Mouse (Mus musculus) c-Kit-negative CD71-positive TER-119-positive erythroid progenitor cells, embryonic 14.5 days (primary cell): ENCODE measurements around the gene Fcgr1.
"Not testable (repeated sequence)": the region's sequence is repeated elsewhere in the genome, so short reads cannot be mapped to it uniquely, and the experiment has no call there.

ENCODE experiments used
- DNase-seq: peaks from one replicate; pipeline ENCODE4 v3.0.0-alpha.2; 2013; ENCODE audit warnings: low read depth, low spot score

The Fcgr1 gene

GRCm38 (mm10) chr3:96248141-96249033 is 45.4 kb downstream of the Fcgr1 start:
- no peak for DNase-seq

GRCm38 (mm10) chr3:96247356-96248140 is 46.2 kb downstream of the Fcgr1 start:
- DNase-seq = no peak

- not testable (repeated sequence) for DNase-seq
These were observed 47.3 kb downstream of the Fcgr1 start, which contains the start of gene Hist2h3c1 for GRCm38 (mm10) chr3:96246427-96246856. Gene Hist2h3c1, plus strand, starts transcription at chr3:96246685.

- DNase-seq = not testable (repeated sequence)
These were observed 47.8 kb downstream of the Fcgr1 start for GRCm38 (mm10) chr3:96246018-96246417.

- DNase-seq = peak; percentile 62
These were observed 48.5 kb downstream of the Fcgr1 start, which contains the start of gene Hist2h2aa1 for GRCm38 (mm10) chr3:96245003-96245886. Gene Hist2h2aa1, plus strand, starts transcription at chr3:96245497.

GRCm38 (mm10) chr3:96243921-96244572 is 49.7 kb downstream of the Fcgr1 start:
- DNase-seq = no peak

GRCm38 (mm10) chr3:96240799-96241197 is 53.0 kb downstream of the Fcgr1 start:
- no peak for DNase-seq

- not testable (repeated sequence) for DNase-seq
These were observed 53.6 kb downstream of the Fcgr1 start, which contains the start of gene Hist2h2aa2 for GRCm38 (mm10) chr3:96239949-96240798. Gene Hist2h2aa2, minus strand, starts transcription at chr3:96240276.

GRCm38 (mm10) chr3:96238954-96239793 is 54.6 kb downstream of the Fcgr1 start, which contains the start of gene Hist2h3c2:
Gene Hist2h3c2, minus strand, starts transcription at chr3:96239127.
- not testable (repeated sequence) for DNase-seq

GRCm38 (mm10) chr3:96237904-96238511 is 55.8 kb downstream of the Fcgr1 start:
- peak; percentile 67 for DNase-seq

- DNase-seq = no peak
These were observed 56.4 kb downstream of the Fcgr1 start for GRCm38 (mm10) chr3:96237335-96237903.

- no peak for DNase-seq
These were observed 56.9 kb downstream of the Fcgr1 start for GRCm38 (mm10) chr3:96236834-96237334.

GRCm38 (mm10) chr3:96235836-96236235 is 57.9 kb downstream of the Fcgr1 start:
- DNase-seq = no peak

GRCm38 (mm10) chr3:96234914-96235313 is 58.9 kb downstream of the Fcgr1 start:
- no peak for DNase-seq
